Mouse (Mus musculus): ENCODE data around the gene Gm7694. TPM values are rescaled to one million over a fixed set of nuclear protein-coding genes. Genes with fewer than 3 reads are reported as not detected.

The Gm7694 gene
- polyA plus RNA-seq, 1 experiment: 1.5 TPM

GRCm38 (mm10) chr1:170339943-170340342, 33.8 kb upstream of the Gm7694 start:
- no peaks in the 10 kb centered on the region for H3K36me3 ChIP-seq (ENCODE audit: control insufficient read depth, insufficient read depth, low read length, poor library complexity, severe bottlenecking)
- H3K9me3 ChIP-seq (replicated peaks; ENCODE audit: control insufficient read depth, insufficient read depth, low read length, poor library complexity, severe bottlenecking): no peaks in the 10 kb centered on the region
- H3K9ac ChIP-seq (ENCODE audit: low read depth, poor library complexity, severe bottlenecking): no peak overlapping the region

GRCm38 (mm10) chr1:170332775-170333174, 26.6 kb upstream of the Gm7694 start:
- TF ChIP-seq EP300 (IDR thresholded peaks at IDR 0.05; ENCODE audit: insufficient read depth, low read depth, low read length) (no peak), POLR2A (IDR thresholded peaks at IDR 0.05; ENCODE audit: insufficient read depth, low read length) (no peak), CTCF (IDR thresholded peaks at IDR 0.05; ENCODE audit: low read depth, low read length) (no peak)
- H3K4me3 ChIP-seq (ENCODE audit: low read depth, low read length): no peak overlapping the region
- no peaks in the 10 kb centered on the region for H3K9me3 ChIP-seq (replicated peaks; ENCODE audit: control insufficient read depth, insufficient read depth, low read length, poor library complexity, severe bottlenecking)
- no peak overlapping the region for H3K27ac ChIP-seq (ENCODE audit: insufficient read depth, low read length)
- H3K9ac ChIP-seq (ENCODE audit: low read depth, poor library complexity, severe bottlenecking): no peak overlapping the region
- H3K4me1 ChIP-seq (ENCODE audit: control insufficient read depth, insufficient read depth, low read length): no peaks in the 10 kb centered on the region
- no peaks in the 10 kb centered on the region for H3K27me3 ChIP-seq (ENCODE audit: control insufficient read depth, insufficient read depth, low read length, poor library complexity, severe bottlenecking)
- H3K36me3 ChIP-seq (ENCODE audit: control insufficient read depth, insufficient read depth, low read length, poor library complexity, severe bottlenecking): no peaks in the 10 kb centered on the region

More at GRCm38 (mm10) chr1:170339943-170340342, 33.8 kb upstream of the Gm7694 start:
- no peak for TF ChIP-seq CTCF (IDR thresholded peaks at IDR 0.05; ENCODE audit: low read depth, low read length)
- no peak for TF ChIP-seq POLR2A (IDR thresholded peaks at IDR 0.05; ENCODE audit: insufficient read depth, low read length)
- no peak for TF ChIP-seq EP300 (IDR thresholded peaks at IDR 0.05; ENCODE audit: insufficient read depth, low read depth, low read length)
- Histone ChIP-seq H3K27me3 (ENCODE audit: control insufficient read depth, insufficient read depth, low read length, poor library complexity, severe bottlenecking) (no peaks in the 10 kb centered on the region), H3K4me3 (ENCODE audit: low read depth, low read length) (no peak overlapping the region), H3K27ac (ENCODE audit: insufficient read depth, low read length) (no peak overlapping the region), H3K4me1 (ENCODE audit: control insufficient read depth, insufficient read depth, low read length) (no peaks in the 10 kb centered on the region)

GRCm38 (mm10) chr1:170331926-170332325, 25.8 kb upstream of the Gm7694 start:
- no peaks in the 10 kb centered on the region for H3K4me1 ChIP-seq (ENCODE audit: control insufficient read depth, insufficient read depth, low read length)
- H3K9me3 ChIP-seq (replicated peaks; ENCODE audit: control insufficient read depth, insufficient read depth, low read length, poor library complexity, severe bottlenecking): no peaks in the 10 kb centered on the region
- H3K36me3 ChIP-seq (ENCODE audit: control insufficient read depth, insufficient read depth, low read length, poor library complexity, severe bottlenecking): no peaks in the 10 kb centered on the region
- H3K9ac ChIP-seq (ENCODE audit: low read depth, poor library complexity, severe bottlenecking): no peak overlapping the region
- TF ChIP-seq POLR2A (IDR thresholded peaks at IDR 0.05; ENCODE audit: insufficient read depth, low read length): no peak
- TF ChIP-seq CTCF (IDR thresholded peaks at IDR 0.05; ENCODE audit: low read depth, low read length): no peak
- TF ChIP-seq EP300 (IDR thresholded peaks at IDR 0.05; ENCODE audit: insufficient read depth, low read depth, low read length): no peak
- no peak overlapping the region for H3K27ac ChIP-seq (ENCODE audit: insufficient read depth, low read length)
- no peaks in the 10 kb centered on the region for H3K27me3 ChIP-seq (ENCODE audit: control insufficient read depth, insufficient read depth, low read length, poor library complexity, severe bottlenecking)
- no peak overlapping the region for H3K4me3 ChIP-seq (ENCODE audit: low read depth, low read length)

- Histone ChIP-seq H3K4me3 (ENCODE audit: low read depth, low read length) (no peak overlapping the region), H3K4me1 (ENCODE audit: control insufficient read depth, insufficient read depth, low read length) (no peaks in the 10 kb centered on the region), H3K27ac (ENCODE audit: insufficient read depth, low read length) (no peak overlapping the region), H3K27me3 (ENCODE audit: control insufficient read depth, insufficient read depth, low read length, poor library complexity, severe bottlenecking) (no peaks in the 10 kb centered on the region), H3K9ac (ENCODE audit: low read depth, poor library complexity, severe bottlenecking) (no peak overlapping the region), H3K9me3 (replicated peaks; ENCODE audit: control insufficient read depth, insufficient read depth, low read length, poor library complexity, severe bottlenecking) (no peaks in the 10 kb centered on the region), H3K36me3 (ENCODE audit: control insufficient read depth, insufficient read depth, low read length, poor library complexity, severe bottlenecking) (no peaks in the 10 kb centered on the region)
- no peak for TF ChIP-seq POLR2A (IDR thresholded peaks at IDR 0.05; ENCODE audit: insufficient read depth, low read length)
- TF ChIP-seq CTCF (IDR thresholded peaks at IDR 0.05; ENCODE audit: low read depth, low read length): no peak
- no peak for TF ChIP-seq EP300 (IDR thresholded peaks at IDR 0.05; ENCODE audit: insufficient read depth, low read depth, low read length)
These were observed 19.1 kb upstream of the Gm7694 start for GRCm38 (mm10) chr1:170325277-170325676.

- Histone ChIP-seq H3K4me3 (ENCODE audit: low read depth, low read length) (no peak overlapping the region), H3K9me3 (replicated peaks; ENCODE audit: control insufficient read depth, insufficient read depth, low read length, poor library complexity, severe bottlenecking) (no peaks in the 10 kb centered on the region), H3K27ac (ENCODE audit: insufficient read depth, low read length) (no peak overlapping the region), H3K36me3 (ENCODE audit: control insufficient read depth, insufficient read depth, low read length, poor library complexity, severe bottlenecking) (no peaks in the 10 kb centered on the region), H3K9ac (ENCODE audit: low read depth, poor library complexity, severe bottlenecking) (no peak overlapping the region), H3K27me3 (ENCODE audit: control insufficient read depth, insufficient read depth, low read length, poor library complexity, severe bottlenecking) (no peaks in the 10 kb centered on the region), H3K4me1 (ENCODE audit: control insufficient read depth, insufficient read depth, low read length) (no peaks in the 10 kb centered on the region)
- TF ChIP-seq EP300 (IDR thresholded peaks at IDR 0.05; ENCODE audit: insufficient read depth, low read depth, low read length) (no peak), POLR2A (IDR thresholded peaks at IDR 0.05; ENCODE audit: insufficient read depth, low read length) (no peak), CTCF (IDR thresholded peaks at IDR 0.05; ENCODE audit: low read depth, low read length) (no peak)
These were observed 18.2 kb upstream of the Gm7694 start for GRCm38 (mm10) chr1:170324312-170324711.

- no peaks in the 10 kb centered on the region for H3K27me3 ChIP-seq (ENCODE audit: control insufficient read depth, insufficient read depth, low read length, poor library complexity, severe bottlenecking)
- no peak overlapping the region for H3K4me3 ChIP-seq (ENCODE audit: low read depth, low read length)
- no peak overlapping the region for H3K27ac ChIP-seq (ENCODE audit: insufficient read depth, low read length)
- TF ChIP-seq EP300 (IDR thresholded peaks at IDR 0.05; ENCODE audit: insufficient read depth, low read depth, low read length): no peak
- no peak for TF ChIP-seq POLR2A (IDR thresholded peaks at IDR 0.05; ENCODE audit: insufficient read depth, low read length)
- TF ChIP-seq CTCF (IDR thresholded peaks at IDR 0.05; ENCODE audit: low read depth, low read length): no peak
- no peaks in the 10 kb centered on the region for H3K4me1 ChIP-seq (ENCODE audit: control insufficient read depth, insufficient read depth, low read length)
- H3K9me3 ChIP-seq (replicated peaks; ENCODE audit: control insufficient read depth, insufficient read depth, low read length, poor library complexity, severe bottlenecking): no peaks in the 10 kb centered on the region
- H3K36me3 ChIP-seq (ENCODE audit: control insufficient read depth, insufficient read depth, low read length, poor library complexity, severe bottlenecking): no peaks in the 10 kb centered on the region
- H3K9ac ChIP-seq (ENCODE audit: low read depth, poor library complexity, severe bottlenecking): no peak overlapping the region
These were observed 16.9 kb upstream of the Gm7694 start for GRCm38 (mm10) chr1:170323001-170323400.
